Mouse (Mus musculus) liver, adult 2 months (tissue): ENCODE data around the gene Prkag1.

Experiments used
- CTCF ChIP-seq: fragments of 200-500 bp; IDR thresholded peaks from 2 replicates; pipeline ENCODE4 v1.5.1; 2011; ENCODE audit warnings: low read depth, low read length, control low read depth
- POLR2A ChIP-seq: fragments of 200-500 bp; IDR thresholded peaks from 2 replicates; pipeline ENCODE4 v1.6.1; 2011; ENCODE audit warnings: low read length, control low read depth; ENCODE audit not compliant: insufficient read depth; ENCODE audit errors: extremely low read depth

GRCm38 (mm10) chr15:98843595-98844223 lies 12.4 kb upstream of the Prkag1 start:
- no peak for TF ChIP-seq CTCF
- no peak for TF ChIP-seq POLR2A
